Mouse (Mus musculus) mesoderm, embryonic 11.5 days (tissue): ENCODE results near the gene Zdbf2.

Source experiments
- DNase-seq: peaks from one replicate; pipeline ENCODE4 v3.0.0-alpha.2; 2012; ENCODE audit warnings: low read depth, low spot score

Zdbf2 gene

DNA sequence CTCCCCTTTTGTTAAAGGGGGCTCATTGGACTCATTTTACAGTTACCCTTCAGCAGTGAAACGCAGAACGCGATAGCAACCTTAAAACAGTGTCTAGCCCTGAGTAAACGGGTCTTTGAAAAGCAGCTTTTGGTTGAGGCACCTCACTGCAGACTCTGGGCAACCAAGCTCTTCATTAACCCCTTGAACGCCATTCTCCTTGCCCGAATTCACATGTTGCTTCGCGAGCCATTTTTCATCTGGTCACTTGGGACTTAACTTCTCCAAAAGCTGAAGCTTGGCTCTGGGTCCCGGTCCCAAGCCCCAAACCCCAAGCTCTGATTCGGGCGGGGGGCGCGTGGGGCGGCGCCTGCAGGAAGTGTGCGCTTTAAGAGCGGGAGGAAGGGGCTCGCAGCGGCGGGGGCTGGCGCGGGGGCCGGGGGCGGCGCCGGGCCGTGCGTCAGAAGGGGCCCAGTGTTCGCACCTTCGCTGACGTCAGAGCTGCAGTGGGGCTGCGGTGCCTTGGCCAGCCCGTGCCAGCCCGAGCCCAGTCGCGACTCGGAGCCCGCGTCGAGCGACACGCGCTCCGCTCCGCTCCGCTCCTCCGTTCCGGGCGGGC is at the start of gene Zdbf2:
Gene Zdbf2, plus strand, starts transcription at position 525 of the 598 bp plus-strand sequence.
- DNase-seq: peak; percentile 72

- DNase-seq: no peak
Measured at GRCm38 (mm10) chr1:63225009-63225408, 48.1 kb upstream of the Zdbf2 start.

DNA sequence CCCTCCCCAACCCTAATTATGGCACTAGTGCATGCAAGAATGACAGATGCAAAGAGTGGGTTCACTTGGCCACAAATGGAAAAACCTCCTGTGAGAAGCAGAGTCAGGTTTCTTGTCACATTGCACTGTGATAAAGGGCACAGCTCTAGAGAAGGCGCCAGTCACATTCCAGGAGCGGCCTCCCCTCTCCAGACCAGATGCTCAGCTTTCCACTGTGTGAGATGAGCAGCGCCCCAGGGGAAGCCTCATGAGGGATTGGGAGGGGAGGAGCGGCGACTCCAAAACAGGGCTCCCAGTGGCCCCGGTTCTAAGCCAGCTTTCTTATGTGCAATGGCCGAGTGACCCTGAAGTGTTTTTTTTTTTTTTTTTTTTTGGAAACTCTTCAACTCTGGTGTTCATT is 47.2 kb upstream of the Zdbf2 start:
- peak; percentile 73 for DNase-seq

- no peak for DNase-seq
Measured at GRCm38 (mm10) chr1:63227241-63227640, 45.8 kb upstream of the Zdbf2 start.

DNA sequence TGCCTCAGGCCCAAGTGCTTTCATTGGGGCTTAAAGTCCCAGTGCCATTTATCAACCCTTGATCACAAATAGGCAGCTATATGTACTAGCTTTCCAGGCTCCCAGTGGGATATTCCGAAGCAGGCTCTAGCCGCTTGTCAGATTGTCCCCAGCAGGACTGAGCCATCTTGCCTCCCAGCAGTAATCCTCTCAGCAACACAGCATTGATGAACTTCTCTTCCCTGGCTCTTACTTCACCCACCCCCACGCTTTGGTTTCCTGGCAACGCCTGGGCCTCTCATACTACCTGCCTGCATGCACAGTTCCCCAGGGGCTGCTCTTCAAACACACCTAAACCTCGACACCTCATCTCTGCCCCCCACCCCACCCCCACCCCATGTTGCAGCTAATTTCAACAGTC is 35.7 kb upstream of the Zdbf2 start:
- no peak for DNase-seq

- no peak for DNase-seq
Measured at GRCm38 (mm10) chr1:63239305-63239704, 33.8 kb upstream of the Zdbf2 start.

- no peak for DNase-seq
Measured at GRCm38 (mm10) chr1:63239751-63240150, 33.3 kb upstream of the Zdbf2 start.

- no peak for DNase-seq
Measured at GRCm38 (mm10) chr1:63243854-63244253, 29.2 kb upstream of the Zdbf2 start.

DNA sequence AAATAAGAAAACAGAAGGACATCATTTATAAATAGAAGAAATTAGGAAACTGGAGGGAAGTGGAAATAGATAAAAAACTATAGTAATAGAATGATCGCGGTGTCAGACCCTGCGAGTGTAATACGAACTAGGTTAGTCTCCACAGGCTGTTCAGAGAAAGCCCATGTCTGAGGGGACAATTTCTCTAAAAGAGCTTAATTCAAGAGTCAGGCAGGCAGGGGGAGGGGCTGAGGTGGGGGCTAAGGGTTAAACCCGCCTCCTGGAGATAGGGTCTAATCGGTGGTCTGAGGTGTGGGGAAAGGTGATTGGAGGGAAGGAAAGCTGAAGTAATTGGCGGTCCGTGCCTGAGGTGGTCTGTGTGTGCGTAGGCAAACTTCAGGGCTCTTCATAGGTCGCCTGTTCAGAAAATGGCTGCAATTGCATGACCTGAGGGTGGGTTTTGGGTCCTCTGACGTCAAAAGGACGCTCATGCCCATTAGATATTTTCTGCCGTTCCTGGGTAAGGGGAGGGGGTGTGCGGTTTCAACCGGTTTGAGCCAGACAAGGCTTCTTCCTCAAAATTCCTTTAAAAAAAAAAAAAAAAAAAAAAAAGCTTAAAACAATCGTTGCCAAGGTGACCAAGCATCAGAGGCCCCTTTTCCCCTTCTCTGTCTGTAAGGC is 26.1 kb upstream of the Zdbf2 start:
- DNase-seq: peak; percentile 89

- no peak for DNase-seq
Measured at GRCm38 (mm10) chr1:63247831-63248359, 25.2 kb upstream of the Zdbf2 start.

DNA sequence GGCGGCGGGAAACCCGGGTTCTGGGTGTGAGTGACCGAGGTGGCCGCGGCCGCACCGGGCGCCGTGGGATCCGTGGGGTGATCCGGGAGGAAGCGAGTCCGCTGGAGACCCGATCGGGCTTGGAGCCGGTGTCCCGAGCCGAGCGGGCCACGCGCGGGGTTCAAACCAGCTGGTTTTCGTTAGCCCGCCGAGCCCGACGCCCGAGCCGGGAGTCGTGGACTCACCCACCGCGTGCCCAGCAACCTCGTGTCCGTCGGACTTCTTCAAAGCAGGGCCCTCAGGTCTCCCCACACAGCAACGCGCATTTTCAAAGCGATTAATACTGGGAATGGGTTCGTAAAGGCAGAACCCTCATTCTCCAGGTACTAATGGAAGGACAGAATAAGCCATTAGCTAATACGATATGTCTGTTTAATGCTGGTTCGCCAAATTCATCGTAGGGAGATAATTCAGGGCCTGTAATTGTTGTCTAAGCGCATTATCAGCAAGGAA is 24.7 kb upstream of the Zdbf2 start:
- DNase-seq: no peak

GRCm38 (mm10) chr1:63249261-63249660 is 23.8 kb upstream of the Zdbf2 start:
- no peak for DNase-seq

GRCm38 (mm10) chr1:63252351-63253209 is 20.5 kb upstream of the Zdbf2 start:
- no peak for DNase-seq

GRCm38 (mm10) chr1:63253291-63253690 is 19.8 kb upstream of the Zdbf2 start:
- no peak for DNase-seq

- DNase-seq: no peak
Measured at GRCm38 (mm10) chr1:63255101-63255500, 18.0 kb upstream of the Zdbf2 start.

DNA sequence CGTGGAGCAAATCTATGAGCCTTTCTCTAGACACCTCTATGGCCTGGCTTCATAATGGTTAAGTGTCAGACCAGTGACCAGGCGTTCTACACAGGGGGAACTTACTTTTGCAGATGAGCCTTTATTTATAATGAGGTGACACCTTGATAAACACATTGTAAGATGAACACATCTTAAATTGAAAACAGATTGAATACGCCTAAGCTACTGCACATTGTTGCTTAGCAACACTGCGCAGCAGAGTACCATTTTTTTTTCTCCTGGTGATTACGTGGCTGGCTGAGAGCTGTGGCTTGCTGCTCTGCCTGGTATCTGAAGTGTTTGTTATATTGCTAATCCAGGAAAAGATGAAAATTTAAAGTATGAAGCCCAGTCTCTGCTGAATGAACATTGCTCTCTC is 17.0 kb upstream of the Zdbf2 start:
- DNase-seq: no peak

GRCm38 (mm10) chr1:63258501-63258900 is 14.6 kb upstream of the Zdbf2 start:
- DNase-seq: no peak

DNA sequence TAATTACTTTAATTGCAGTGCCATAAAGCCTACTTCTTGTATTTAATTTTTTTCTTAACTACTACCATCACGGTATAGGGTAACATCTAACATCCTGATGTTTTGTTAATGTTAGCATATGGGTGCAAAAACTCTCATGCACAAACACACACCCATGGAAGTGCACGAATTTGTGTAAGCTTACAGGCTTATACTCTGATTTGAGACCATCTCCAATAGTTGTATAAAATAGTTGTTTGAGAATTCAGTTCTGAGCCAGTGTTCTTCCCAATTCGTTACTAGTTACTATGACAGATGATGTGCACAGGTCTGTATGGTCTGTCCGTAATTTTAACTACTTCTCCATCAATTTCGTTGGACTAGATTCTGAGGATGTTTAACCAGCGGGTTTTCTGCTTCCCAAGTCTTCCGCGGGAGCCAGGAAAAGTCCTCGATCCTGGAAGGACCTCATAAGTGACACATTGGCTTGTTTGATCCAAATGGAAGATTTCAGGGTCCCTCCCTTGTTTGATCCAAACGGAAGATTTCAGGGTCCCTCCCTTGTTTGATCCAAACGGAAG is 13.7 kb upstream of the Zdbf2 start:
- DNase-seq: no peak

- no peak for DNase-seq
Measured at GRCm38 (mm10) chr1:63259916-63260741, 12.9 kb upstream of the Zdbf2 start.

DNA sequence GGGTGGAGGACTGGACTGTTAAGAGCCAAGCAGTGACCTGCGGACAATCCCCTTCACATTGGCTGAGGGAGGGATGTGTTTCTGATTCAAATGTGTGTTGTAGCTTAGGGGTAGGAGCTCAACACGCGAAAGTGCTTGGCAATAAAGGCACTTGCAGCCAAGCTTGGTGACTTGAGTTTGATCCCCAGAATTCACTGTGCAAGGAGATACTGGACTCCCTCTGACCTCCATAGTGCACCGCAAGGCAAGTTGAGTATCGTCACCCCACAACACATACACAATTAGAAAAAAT is 12.4 kb upstream of the Zdbf2 start:
- no peak for DNase-seq

GRCm38 (mm10) chr1:63261041-63261590 is 11.9 kb upstream of the Zdbf2 start:
- no peak for DNase-seq
